Mouse (Mus musculus): ENCODE results near the gene Gm44805. TPM values are rescaled to one million over a fixed set of nuclear protein-coding genes. Genes with fewer than 3 reads are reported as not detected.

The Gm44805 gene
- polyA plus RNA-seq, 1 experiment from 2014 or later, result not detected

DNA sequence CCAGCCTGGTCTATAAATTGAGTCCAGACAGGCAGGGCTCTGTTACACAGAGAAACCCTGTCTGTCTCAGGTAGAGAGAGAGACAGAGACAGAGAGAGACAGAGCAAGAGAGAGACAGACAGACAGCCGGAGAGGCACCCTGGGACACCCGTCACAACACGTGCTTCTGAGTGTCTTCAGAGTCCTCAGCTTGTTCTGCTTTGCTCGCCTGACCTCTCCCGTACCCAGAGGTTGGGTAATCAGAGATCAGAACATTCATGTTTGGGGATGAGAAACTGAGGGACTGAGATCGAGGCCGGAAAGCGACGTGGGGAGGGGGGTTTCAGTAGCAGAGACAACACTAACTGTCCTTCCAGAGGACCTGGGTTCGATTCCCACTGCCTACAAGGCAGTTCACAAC, 5.4 kb downstream of the Gm44805 start:
- 81% methylated on average over 10 of the region's 10 CpGs for WGBS
- no peaks in the 10 kb centered on the region for H3K9me3 ChIP-seq (replicated peaks)
- H3K36me3 ChIP-seq, result no peaks in the 10 kb centered on the region
- H3K27ac ChIP-seq (ENCODE audit: poor library complexity, severe bottlenecking), result no peak overlapping the region
- no peak overlapping the region for H3K4me2 ChIP-seq
- H3K27me3 ChIP-seq (replicated peaks), result no peaks in the 10 kb centered on the region
- H3K4me1 ChIP-seq (replicated peaks), result no peaks in the 10 kb centered on the region; the same call in 1 of the 2 replicates
- no peak for ATAC-seq (ENCODE audit: insufficient number of reproducible peaks, low FRiP score)
- no peak overlapping the region for H3K9ac ChIP-seq
- no peak overlapping the region for H3K4me3 ChIP-seq

- Histone ChIP-seq H3K4me3 (no peak overlapping the region), H3K27ac (ENCODE audit: poor library complexity, severe bottlenecking) (no peak overlapping the region), H3K27me3 (replicated peaks) (no peaks in the 10 kb centered on the region), H3K4me1 (replicated peaks) (peaks cover 5% of the 10 kb centered on the region), H3K9me3 (replicated peaks) (no peaks in the 10 kb centered on the region), H3K4me2 (no peak overlapping the region), H3K9ac (no peak overlapping the region), H3K36me3 (no peaks in the 10 kb centered on the region)
- no peak for ATAC-seq (ENCODE audit: insufficient number of reproducible peaks, low FRiP score)
- 57% methylated on average over 14 of the region's 14 CpGs for WGBS
These were observed 8.0 kb downstream of the Gm44805 start for GRCm38 (mm10) chr7:19673083-19673699.

- Histone ChIP-seq H3K4me2 (no peak overlapping the region), H3K27me3 (replicated peaks) (no peaks in the 10 kb centered on the region), H3K9me3 (replicated peaks) (no peaks in the 10 kb centered on the region), H3K4me1 (replicated peaks) (peaks cover 5% of the 10 kb centered on the region), H3K4me3 (no peak overlapping the region), H3K36me3 (no peaks in the 10 kb centered on the region), H3K9ac (no peak overlapping the region), H3K27ac (ENCODE audit: poor library complexity, severe bottlenecking) (no peak overlapping the region)
- 64% methylated on average over 10 of the region's 10 CpGs for WGBS
- no peak for ATAC-seq (ENCODE audit: insufficient number of reproducible peaks, low FRiP score)
These were observed 9.7 kb downstream of the Gm44805 start for GRCm38 (mm10) chr7:19671511-19671910.

DNA sequence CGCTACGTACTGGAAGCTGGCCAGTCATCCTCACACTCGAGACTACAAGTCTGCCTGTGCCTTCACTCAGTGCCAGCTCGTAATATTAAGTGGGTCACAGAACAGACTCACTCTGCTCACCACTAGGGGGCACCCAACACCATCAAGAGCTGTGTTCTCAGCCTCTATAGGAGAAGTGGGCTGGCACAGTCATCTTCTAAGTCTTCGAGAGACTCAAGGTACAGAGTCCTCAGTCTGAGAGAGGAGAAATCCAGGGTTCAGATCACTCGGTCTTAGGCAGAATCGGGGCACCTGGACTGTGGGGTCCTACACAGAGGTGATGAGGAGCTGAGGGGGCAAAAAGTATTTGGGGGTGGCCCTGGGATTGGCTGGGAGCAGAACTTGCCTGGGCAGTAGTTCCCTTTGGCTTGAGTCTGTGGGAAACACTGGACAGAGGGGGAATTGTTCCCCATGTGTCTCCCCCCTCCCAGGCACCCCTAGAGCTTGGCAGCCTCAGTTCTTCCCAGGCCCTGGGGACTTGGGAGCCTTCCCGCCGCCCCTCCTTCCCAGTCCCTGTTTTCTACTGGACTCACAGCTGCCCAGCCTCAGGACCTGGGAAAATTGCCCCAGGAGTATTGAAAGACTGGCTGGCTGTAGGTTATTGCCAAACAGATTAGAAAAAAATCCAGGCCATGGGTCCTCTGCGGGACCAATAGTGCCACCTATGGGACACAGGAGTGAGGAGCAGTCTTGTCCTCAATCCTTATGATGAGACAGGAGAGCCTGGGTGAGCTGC, 12.1 kb downstream of the Gm44805 start:
- H3K36me3 ChIP-seq, result no peaks in the 10 kb centered on the region
- H3K27ac ChIP-seq (ENCODE audit: poor library complexity, severe bottlenecking), result peak overlapping the region; percentile 59; the same call in 1 of the 2 replicates
- H3K4me3 ChIP-seq, result 0 out of 2 replicates have a peak overlapping the region, but pooled peaks have one; percentile 1
- WGBS, result 7% methylated on average over 10 of the region's 10 CpGs
- H3K4me1 ChIP-seq (replicated peaks), result peaks cover 11% of the 10 kb centered on the region
- H3K27me3 ChIP-seq (replicated peaks), result no peaks in the 10 kb centered on the region
- peak; percentile 60 for ATAC-seq (ENCODE audit: insufficient number of reproducible peaks, low FRiP score)
- no peak overlapping the region; the same call in 1 of the 2 replicates for H3K9ac ChIP-seq
- H3K4me2 ChIP-seq, result peak overlapping the region; percentile 51
- H3K9me3 ChIP-seq (replicated peaks), result no peaks in the 10 kb centered on the region

DNA sequence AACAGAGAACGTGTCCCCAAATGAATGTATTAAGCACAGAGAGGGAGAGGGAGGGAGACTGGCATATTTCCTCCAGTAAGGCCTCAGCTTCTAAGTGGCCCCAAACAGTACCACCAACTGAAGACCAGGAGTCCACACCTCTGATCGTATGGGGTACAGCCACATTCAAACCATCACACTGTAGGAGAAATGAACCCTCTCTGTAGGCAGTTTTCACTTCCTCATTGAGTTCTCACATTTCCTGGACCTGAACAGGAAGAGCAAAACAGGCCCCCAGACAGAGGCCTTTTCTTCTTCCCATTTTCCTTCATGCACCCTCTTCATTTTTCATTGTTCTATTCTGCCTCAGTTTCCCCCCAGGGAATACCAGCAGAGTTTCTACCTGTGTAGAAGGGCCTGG, 13.8 kb downstream of the Gm44805 start:
- H3K4me1 ChIP-seq (replicated peaks), result peaks cover 27% of the 10 kb centered on the region
- H3K27ac ChIP-seq (ENCODE audit: poor library complexity, severe bottlenecking), result no peak overlapping the region
- H3K4me3 ChIP-seq, result no peak overlapping the region
- H3K9ac ChIP-seq, result no peak overlapping the region
- no peak for ATAC-seq (ENCODE audit: insufficient number of reproducible peaks, low FRiP score)
- H3K9me3 ChIP-seq (replicated peaks), result no peaks in the 10 kb centered on the region
- no peaks in the 10 kb centered on the region for H3K27me3 ChIP-seq (replicated peaks)
- WGBS, result 64% methylated on average over 2 of the region's 2 CpGs
- H3K36me3 ChIP-seq, result peaks cover under 1% of the 10 kb centered on the region; the same call in 1 of the 2 replicates
- H3K4me2 ChIP-seq, result no peak overlapping the region

DNA sequence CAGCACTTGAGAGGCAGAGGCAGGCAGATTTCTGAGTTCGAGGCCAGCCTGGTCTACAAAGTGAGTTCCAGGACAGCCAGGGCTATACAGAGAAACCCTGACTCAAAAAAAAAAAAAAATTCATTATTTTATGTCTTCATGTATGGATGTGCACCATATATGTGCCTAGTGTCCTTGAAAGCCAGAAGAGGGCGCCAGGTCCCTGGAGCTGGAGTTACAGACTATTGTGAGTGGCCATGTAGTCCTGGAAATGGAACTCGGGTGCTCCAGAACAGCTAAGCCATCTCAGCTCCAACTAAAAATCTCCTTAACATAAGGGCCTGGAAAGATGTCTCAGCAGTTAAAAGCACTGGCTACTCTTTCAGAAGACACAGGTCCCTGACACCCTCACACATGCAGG, 14.5 kb downstream of the Gm44805 start:
- no peak overlapping the region for H3K4me3 ChIP-seq

DNA sequence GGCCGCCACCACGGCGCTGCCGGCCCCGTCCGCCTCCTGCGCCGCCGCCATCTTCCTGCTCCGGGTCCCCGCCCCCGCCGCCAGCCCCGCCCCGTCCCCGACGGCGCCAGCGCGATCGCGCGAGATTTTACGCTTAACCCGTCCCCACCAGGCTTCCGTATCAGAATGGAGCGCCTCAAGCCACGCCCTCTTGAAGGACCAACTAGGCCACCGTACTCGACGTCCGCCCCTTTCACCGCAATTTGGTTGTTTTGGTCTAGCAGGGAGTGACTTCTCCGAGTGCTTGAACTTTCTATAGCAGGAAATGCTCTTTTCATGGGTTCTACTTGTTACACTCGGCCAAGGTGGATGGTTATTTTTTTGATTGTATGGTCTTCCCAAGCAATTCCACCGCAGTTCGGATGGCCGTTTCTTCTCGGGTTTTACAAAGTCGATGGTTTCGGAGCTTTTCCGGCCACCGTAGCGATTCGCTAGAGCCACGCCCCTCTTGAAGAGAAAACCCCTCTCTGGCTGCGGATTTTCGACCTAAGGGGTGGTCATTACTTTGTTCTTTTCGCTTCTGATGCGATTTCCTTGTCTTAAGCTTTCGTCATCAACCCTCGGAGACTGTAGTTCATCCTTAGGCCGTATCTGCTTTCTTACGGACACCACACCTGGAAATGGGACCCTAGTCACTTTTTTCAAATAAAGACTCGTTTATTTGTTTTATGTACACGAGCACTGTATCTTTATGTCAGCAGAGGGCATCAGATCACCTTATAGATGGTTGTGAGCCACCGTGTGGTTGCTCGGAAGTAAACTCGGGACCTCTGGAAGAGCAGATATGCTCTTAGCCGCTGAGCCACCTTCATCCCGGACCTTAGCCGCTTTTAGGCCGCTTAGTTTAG, 16.0 kb downstream of the Gm44805 start, which contains the start of gene Clptm1:
Clptm1 (minus strand) TSS at position 79 of the 887 bp plus-strand sequence.
- Histone ChIP-seq H3K4me3 (peak within 1 kb of the TSS; percentile 89), H3K36me3 (peaks cover 9% of the 10 kb centered on the region; the same call in 1 of the 2 replicates), H3K9me3 (replicated peaks) (no peaks in the 10 kb centered on the region), H3K27me3 (replicated peaks) (no peaks in the 10 kb centered on the region), H3K4me1 (replicated peaks) (peaks cover 34% of the 10 kb centered on the region), H3K9ac (peak within 1 kb of the TSS; percentile 98), H3K4me2 (peak within 1 kb of the TSS; percentile 92), H3K27ac (ENCODE audit: poor library complexity, severe bottlenecking) (peak within 1 kb of the TSS; percentile 91)
- peak; percentile 93 for ATAC-seq (ENCODE audit: insufficient number of reproducible peaks, low FRiP score)
- under 1% methylated on average over 60 of the region's 63 CpGs for WGBS

More for the DNA sequence above, 14.5 kb downstream of the Gm44805 start:
- Histone ChIP-seq H3K9ac (no peak overlapping the region), H3K9me3 (replicated peaks) (no peaks in the 10 kb centered on the region), H3K27me3 (replicated peaks) (no peaks in the 10 kb centered on the region), H3K27ac (ENCODE audit: poor library complexity, severe bottlenecking) (no peak overlapping the region), H3K4me2 (no peak overlapping the region), H3K4me1 (replicated peaks) (peaks cover 34% of the 10 kb centered on the region), H3K36me3 (peaks cover 7% of the 10 kb centered on the region; the same call in 1 of the 2 replicates)
- WGBS, result 61% methylated on average over 3 of the region's 3 CpGs
- ATAC-seq (ENCODE audit: insufficient number of reproducible peaks, low FRiP score), result no peak

DNA sequence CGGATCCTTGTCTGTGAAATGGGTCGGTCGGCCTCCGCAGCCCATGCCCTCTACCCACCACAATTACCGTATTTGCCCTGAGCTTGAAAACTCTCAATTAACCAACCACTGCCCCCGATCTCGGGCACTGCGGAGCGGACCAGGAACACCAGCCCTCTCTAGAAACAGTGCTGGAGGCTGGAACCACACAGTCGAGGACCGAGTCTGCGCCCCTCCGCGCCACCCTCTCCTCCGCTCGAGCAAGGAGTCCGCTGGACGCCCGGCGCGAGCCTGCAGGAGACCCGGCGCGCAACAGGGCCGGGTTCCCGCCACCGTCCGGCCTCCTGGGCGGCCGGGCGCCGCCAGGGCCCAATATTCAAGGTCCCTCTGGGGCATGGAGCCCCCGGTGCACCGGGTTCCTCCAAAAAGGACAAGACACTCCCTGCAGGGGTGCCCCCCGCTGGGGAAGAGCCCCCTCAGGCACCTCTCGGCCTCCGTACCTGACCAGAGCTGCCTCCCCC, 16.7 kb downstream of the Gm44805 start:
- H3K4me3 ChIP-seq, result peak overlapping the region; percentile 89
- H3K9ac ChIP-seq, result peak overlapping the region; percentile 98
- under 1% methylated on average over 37 of the region's 37 CpGs for WGBS
- peak overlapping the region; percentile 92 for H3K4me2 ChIP-seq
- peaks cover 34% of the 10 kb centered on the region for H3K4me1 ChIP-seq (replicated peaks)
- peak; percentile 27 for ATAC-seq (ENCODE audit: insufficient number of reproducible peaks, low FRiP score)
- H3K27me3 ChIP-seq (replicated peaks), result no peaks in the 10 kb centered on the region
- peak overlapping the region; percentile 46 for H3K27ac ChIP-seq (ENCODE audit: poor library complexity, severe bottlenecking)
- peaks cover 14% of the 10 kb centered on the region; the same call in 1 of the 2 replicates for H3K36me3 ChIP-seq
- no peaks in the 10 kb centered on the region for H3K9me3 ChIP-seq (replicated peaks)

- Histone ChIP-seq H3K27me3 (replicated peaks) (no peaks in the 10 kb centered on the region), H3K9ac (peak overlapping the region; percentile 98), H3K27ac (ENCODE audit: poor library complexity, severe bottlenecking) (0 out of 2 replicates have a peak overlapping the region, but pooled peaks have one; percentile 46), H3K4me2 (peak overlapping the region; percentile 92), H3K36me3 (peaks cover 14% of the 10 kb centered on the region; the same call in 1 of the 2 replicates), H3K9me3 (replicated peaks) (no peaks in the 10 kb centered on the region), H3K4me3 (peak overlapping the region; percentile 89), H3K4me1 (replicated peaks) (peaks cover 29% of the 10 kb centered on the region)
- WGBS, result 14% methylated on average over 8 of the region's 8 CpGs
- no peak for ATAC-seq (ENCODE audit: insufficient number of reproducible peaks, low FRiP score)
These were observed 17.3 kb downstream of the Gm44805 start for GRCm38 (mm10) chr7:19663940-19664339.

- 61% methylated on average over 2 of the region's 2 CpGs for WGBS
- Histone ChIP-seq H3K27me3 (replicated peaks) (no peaks in the 10 kb centered on the region), H3K4me3 (no peak overlapping the region), H3K9ac (no peak overlapping the region), H3K4me1 (replicated peaks) (peaks cover 19% of the 10 kb centered on the region), H3K27ac (ENCODE audit: poor library complexity, severe bottlenecking) (no peak overlapping the region), H3K4me2 (no peak overlapping the region), H3K9me3 (replicated peaks) (no peaks in the 10 kb centered on the region), H3K36me3 (peaks cover 82% of the 10 kb centered on the region)
- ATAC-seq (ENCODE audit: insufficient number of reproducible peaks, low FRiP score), result no peak
These were observed 28.6 kb downstream of the Gm44805 start for GRCm38 (mm10) chr7:19652614-19653013.

Measured in heart, embryonic 12.5 days (tissue).